Mouse (Mus musculus) forebrain, embryonic 11.5 days (tissue): ENCODE data around the gene Bcas3. TPM values are rescaled to one million over a fixed set of nuclear protein-coding genes. Genes with fewer than 3 reads are reported as not detected.

Experiments used
- ATAC-seq: fragments of 200-750 bp; cut with Nextera tagmentation; replicated peaks from 2 replicates; pipeline ENCODE4 v1.8.0; 2017; ENCODE audit warnings: moderate TSS enrichment; ENCODE audit not compliant: low FRiP score
- DNase-seq: peaks from one replicate; pipeline ENCODE4 v3.0.0-alpha.2; 2017; ENCODE audit warnings: low spot score
- H3K27ac ChIP-seq: fragments of 300-500 bp; sonication (generic); 2 replicates; pipeline ENCODE4 v1.5.1; 2014; ENCODE audit warnings: low read depth, low read length
- H3K27me3 ChIP-seq: fragments of 300-500 bp; sonication (generic); 2 replicates; pipeline ENCODE4 v1.6.1; 2014; ENCODE audit warnings: mild to moderate bottlenecking, low read length, mixed read lengths; ENCODE audit not compliant: control insufficient read depth, insufficient read depth
- H3K36me3 ChIP-seq: fragments of 300-500 bp; sonication (generic); 2 replicates; pipeline ENCODE4 v1.6.1; 2014; ENCODE audit warnings: mild to moderate bottlenecking, low read length, moderate library complexity, mixed read lengths; ENCODE audit not compliant: control insufficient read depth, insufficient read depth
- H3K4me1 ChIP-seq: fragments of 300-500 bp; sonication (generic); replicated peaks from 2 replicates; pipeline ENCODE4 v1.6.1; 2014; ENCODE audit warnings: low read length, mixed read lengths; ENCODE audit not compliant: control insufficient read depth, insufficient read depth
- H3K4me2 ChIP-seq: fragments of 300-500 bp; sonication (generic); 2 replicates; pipeline ENCODE4 v1.6.1; 2014; ENCODE audit warnings: low read depth, mild to moderate bottlenecking, low read length, moderate library complexity, mixed read lengths; ENCODE audit not compliant: severe bottlenecking
- H3K4me3 ChIP-seq: fragments of 300-500 bp; sonication (generic); 2 replicates; pipeline ENCODE4 v1.5.1; 2014; ENCODE audit warnings: low read depth, low read length
- H3K9ac ChIP-seq: fragments of 300-500 bp; sonication (generic); 2 replicates; pipeline ENCODE4 v1.6.1; 2014; ENCODE audit warnings: low read length
- H3K9me3 ChIP-seq: fragments of 300-500 bp; sonication (generic); 2 replicates; pipeline ENCODE4 v1.6.1; 2016; ENCODE audit warnings: low read length, mixed read lengths; ENCODE audit not compliant: control insufficient read depth
- WGBS: fragments of 180-500 bp; shearing (Covaris S2); extraction: QIAGEN DNeasy Blood & Tissue Kit; methylation state at CpG from one replicate; pipeline ENCODE4 v1.1.7; 2014; 5-methylcytosine and 5-hydroxymethylcytosine counted together
- polyA plus RNA-seq: library from polyadenylated mRNA; unstranded; fragments of >200 nt; fragmentation: Nextera tagmentation; extraction: Ambion mirVana; gene quantifications from 2 replicates; pipeline ENCODE4 v1.2.1, GENCODE M21; 2014

Gene Bcas3
- polyA plus RNA-seq, 1 experiment from 2014 or later: 17.9 TPM

- ATAC-seq: no peak
- 7% methylated on average over 8 of the region's 8 CpGs for WGBS
- peak; percentile 61 for DNase-seq
- H3K4me3 ChIP-seq: no peak overlapping the region
- no peak overlapping the region; the same call in none of the 2 replicates for H3K4me2 ChIP-seq
- no peaks in the 10 kb centered on the region for H3K9me3 ChIP-seq
- peaks cover 23% of the 10 kb centered on the region; the same call in 1 of the 2 replicates for H3K4me1 ChIP-seq
- H3K27me3 ChIP-seq: peaks cover 78% of the 10 kb centered on the region
- no peaks in the 10 kb centered on the region for H3K36me3 ChIP-seq
- H3K27ac ChIP-seq: no peak overlapping the region
- no peak overlapping the region for H3K9ac ChIP-seq
Observed at GRCm38 (mm10) chr11:85841211-85841681, 488.3 kb downstream of the Bcas3 start.

GRCm38 (mm10) chr11:85841980-85842379 lies 489.0 kb downstream of the Bcas3 start:
- Histone ChIP-seq H3K9me3 (no peaks in the 10 kb centered on the region), H3K27me3 (peaks cover 71% of the 10 kb centered on the region), H3K9ac (peak overlapping the region; percentile 45; the same call in 1 of the 2 replicates), H3K36me3 (no peaks in the 10 kb centered on the region), H3K4me2 (peak overlapping the region; percentile 58), H3K4me3 (peak overlapping the region; percentile 27), H3K27ac (no peak overlapping the region), H3K4me1 (peaks cover 23% of the 10 kb centered on the region; the same call in 1 of the 2 replicates)
- ATAC-seq (peak; percentile 66), DNase-seq (peak; percentile 93)
- under 1% methylated on average over 24 of the region's 32 CpGs for WGBS

DNA sequence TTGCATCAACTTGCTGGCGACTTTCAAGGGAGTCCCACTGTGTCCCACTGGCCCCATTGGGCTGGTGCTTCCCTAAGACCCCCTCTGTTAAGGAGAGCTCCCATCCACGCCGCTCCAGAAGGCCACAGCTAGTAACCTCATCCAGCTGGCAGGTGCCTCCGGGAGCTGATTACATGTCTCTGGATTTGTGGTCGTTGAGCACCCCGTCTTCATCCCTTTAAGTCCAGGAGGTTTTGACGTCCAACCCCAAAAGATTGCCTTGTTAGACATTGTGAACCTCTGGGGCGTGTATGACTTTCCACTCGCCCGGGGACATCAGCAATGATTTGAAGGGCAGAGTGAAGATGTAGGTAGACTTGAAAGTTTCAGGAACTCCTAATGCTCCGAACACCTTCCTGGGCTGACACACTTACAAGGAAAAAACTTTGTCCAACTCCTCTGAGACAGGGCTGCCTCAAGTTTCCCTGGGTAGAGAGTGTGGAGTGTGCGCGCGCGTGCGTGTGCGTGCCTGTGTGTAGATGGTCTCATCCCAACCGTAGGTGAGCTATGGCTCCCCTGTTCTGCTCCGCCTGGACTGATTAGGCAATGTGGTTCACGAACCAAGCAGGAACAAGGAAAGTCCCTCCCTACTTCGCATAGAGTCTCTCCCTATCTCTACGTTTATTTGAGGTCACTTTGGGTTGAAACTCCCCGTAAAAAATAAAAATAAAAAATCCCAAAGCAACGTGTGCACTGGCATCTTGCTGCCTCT lies 489.8 kb downstream of the Bcas3 start:
- no peak overlapping the region for H3K27ac ChIP-seq
- WGBS: 4% methylated on average over 24 of the region's 24 CpGs
- no peaks in the 10 kb centered on the region for H3K9me3 ChIP-seq
- ATAC-seq (no peak), DNase-seq (no peak)
- H3K4me3 ChIP-seq: peak overlapping the region; percentile 44; the same call in 1 of the 2 replicates
- H3K9ac ChIP-seq: peak overlapping the region; percentile 37
- peaks cover 64% of the 10 kb centered on the region for H3K27me3 ChIP-seq
- H3K4me2 ChIP-seq: peak overlapping the region; percentile 87
- H3K4me1 ChIP-seq: peaks cover 23% of the 10 kb centered on the region; the same call in 1 of the 2 replicates
- no peaks in the 10 kb centered on the region for H3K36me3 ChIP-seq

GRCm38 (mm10) chr11:85843347-85843692 lies 490.4 kb downstream of the Bcas3 start:
- H3K27ac ChIP-seq: peak overlapping the region; percentile 34; the same call in 1 of the 2 replicates
- peak overlapping the region; percentile 44 for H3K4me3 ChIP-seq
- ATAC-seq (peak; percentile 78), DNase-seq (peak; percentile 94)
- H3K9ac ChIP-seq: peak overlapping the region; percentile 37
- H3K9me3 ChIP-seq: no peaks in the 10 kb centered on the region
- no peaks in the 10 kb centered on the region for H3K36me3 ChIP-seq
- peak overlapping the region; percentile 87 for H3K4me2 ChIP-seq
- H3K27me3 ChIP-seq: peaks cover 58% of the 10 kb centered on the region
- WGBS: under 1% methylated on average over 18 of the region's 18 CpGs
- peaks cover 23% of the 10 kb centered on the region; the same call in 1 of the 2 replicates for H3K4me1 ChIP-seq

GRCm38 (mm10) chr11:85844144-85844965 lies 491.4 kb downstream of the Bcas3 start:
- Histone ChIP-seq H3K27ac (no peak overlapping the region; the same call in 1 of the 2 replicates), H3K4me1 (peaks cover 23% of the 10 kb centered on the region; the same call in 1 of the 2 replicates)
- peak; percentile 37 for ATAC-seq

GRCm38 (mm10) chr11:85844971-85845370 lies 492.0 kb downstream of the Bcas3 start:
- ATAC-seq (no peak), DNase-seq (no peak)
- Histone ChIP-seq H3K27me3 (peaks cover 44% of the 10 kb centered on the region), H3K9me3 (no peaks in the 10 kb centered on the region), H3K36me3 (no peaks in the 10 kb centered on the region), H3K4me1 (peaks cover 23% of the 10 kb centered on the region; the same call in 1 of the 2 replicates), H3K4me2 (peak overlapping the region; percentile 87; the same call in 1 of the 2 replicates), H3K4me3 (no peak overlapping the region), H3K27ac (no peak overlapping the region), H3K9ac (no peak overlapping the region; the same call in 1 of the 2 replicates)
- WGBS: 24% methylated on average over 5 of the region's 5 CpGs

More at GRCm38 (mm10) chr11:85844144-85844965, 491.4 kb downstream of the Bcas3 start:
- under 1% methylated on average over 54 of the region's 54 CpGs for WGBS
- Histone ChIP-seq H3K27me3 (peaks cover 51% of the 10 kb centered on the region), H3K9me3 (no peaks in the 10 kb centered on the region), H3K9ac (peak overlapping the region; percentile 3; the same call in 1 of the 2 replicates), H3K4me3 (peak overlapping the region; percentile 44), H3K36me3 (no peaks in the 10 kb centered on the region), H3K4me2 (peak overlapping the region; percentile 87)
- DNase-seq: peak; percentile 95

DNA sequence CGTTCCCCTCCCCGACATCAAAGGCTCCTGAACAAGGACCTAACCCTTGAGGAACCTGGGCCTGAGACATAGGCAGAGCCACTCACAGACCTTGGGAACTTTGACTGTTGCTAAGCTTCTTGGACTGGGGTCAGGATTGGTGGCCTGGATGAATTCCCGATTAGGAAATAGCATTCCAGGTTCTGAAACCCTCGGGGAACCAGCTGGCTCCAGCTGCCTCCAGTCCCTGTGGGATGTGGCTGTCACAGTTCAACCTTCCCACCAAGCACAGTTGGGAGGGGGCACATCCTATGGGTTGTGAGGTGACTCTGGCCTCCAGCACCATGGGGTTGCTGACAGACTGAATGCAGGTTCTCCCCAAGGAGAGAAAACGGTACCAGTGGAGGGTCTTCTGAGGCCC lies 493.0 kb downstream of the Bcas3 start:
- Histone ChIP-seq H3K27ac (no peak overlapping the region), H3K4me1 (peaks cover 19% of the 10 kb centered on the region; the same call in 1 of the 2 replicates), H3K36me3 (no peaks in the 10 kb centered on the region), H3K4me2 (no peak overlapping the region), H3K9ac (no peak overlapping the region), H3K9me3 (no peaks in the 10 kb centered on the region), H3K27me3 (peaks cover 35% of the 10 kb centered on the region), H3K4me3 (no peak overlapping the region)
- ATAC-seq (no peak), DNase-seq (no peak)
- 51% methylated on average over 5 of the region's 5 CpGs for WGBS

DNA sequence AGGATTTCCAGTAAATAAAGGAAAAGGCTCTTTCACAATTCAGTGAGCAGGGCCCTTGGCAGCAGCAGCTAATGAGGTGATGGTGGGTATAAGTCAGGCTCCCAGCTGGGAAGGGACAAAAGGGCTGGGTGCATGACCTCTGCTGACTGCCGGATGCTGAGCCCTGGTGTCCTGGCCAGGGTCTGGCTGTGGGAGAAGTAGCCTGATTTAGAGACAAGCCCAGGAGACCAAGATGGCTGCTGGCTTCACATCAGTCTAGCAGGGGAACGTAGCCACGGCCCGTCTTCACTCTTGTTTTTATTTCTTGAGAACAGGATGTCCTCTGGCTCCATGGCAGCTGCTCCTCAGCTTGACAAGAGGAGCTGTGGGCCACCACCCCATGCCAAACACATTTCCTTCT lies 493.5 kb downstream of the Bcas3 start:
- peaks cover 29% of the 10 kb centered on the region for H3K27me3 ChIP-seq
- H3K4me3 ChIP-seq: no peak overlapping the region
- no peaks in the 10 kb centered on the region for H3K9me3 ChIP-seq
- no peak for DNase-seq
- no peaks in the 10 kb centered on the region for H3K36me3 ChIP-seq
- no peak for ATAC-seq
- no peak overlapping the region for H3K4me2 ChIP-seq
- H3K27ac ChIP-seq: no peak overlapping the region
- no peak overlapping the region for H3K9ac ChIP-seq
- WGBS: 58% methylated on average over 4 of the region's 4 CpGs
- H3K4me1 ChIP-seq: peaks cover 17% of the 10 kb centered on the region; the same call in 1 of the 2 replicates
